Mouse (Mus musculus) layer of hippocampus, adult 9-10 months (tissue): ENCODE data around the gene Acot6.

Source experiments
- DNase-seq: peaks from one replicate; pipeline ENCODE4 v3.0.0; 2022; ENCODE audit warnings: low spot score

Gene Acot6

DNA sequence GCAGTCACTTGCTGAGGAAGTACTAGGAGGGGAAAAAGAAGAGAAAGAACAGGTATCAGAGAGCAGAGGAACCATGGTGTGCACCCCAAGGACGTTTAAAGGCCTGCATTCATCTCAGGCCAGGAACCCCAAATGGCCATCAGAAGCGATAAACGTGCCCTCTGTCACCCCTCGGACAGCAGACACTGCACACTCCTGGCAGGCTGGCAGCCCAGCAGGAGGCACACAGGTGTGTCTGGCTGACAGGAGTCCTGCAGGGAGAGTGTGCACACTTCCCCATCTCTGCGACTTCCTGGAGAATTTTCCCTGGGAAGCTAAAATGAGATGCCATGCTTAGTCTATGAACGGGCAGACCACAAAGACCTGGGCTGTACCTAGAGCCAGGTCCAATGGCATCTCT lies 53.0 kb downstream of the Acot6 start:
- no peak for DNase-seq

GRCm38 (mm10) chr12:84154786-84155522 lies 54.5 kb downstream of the Acot6 start:
- no peak for DNase-seq

DNA sequence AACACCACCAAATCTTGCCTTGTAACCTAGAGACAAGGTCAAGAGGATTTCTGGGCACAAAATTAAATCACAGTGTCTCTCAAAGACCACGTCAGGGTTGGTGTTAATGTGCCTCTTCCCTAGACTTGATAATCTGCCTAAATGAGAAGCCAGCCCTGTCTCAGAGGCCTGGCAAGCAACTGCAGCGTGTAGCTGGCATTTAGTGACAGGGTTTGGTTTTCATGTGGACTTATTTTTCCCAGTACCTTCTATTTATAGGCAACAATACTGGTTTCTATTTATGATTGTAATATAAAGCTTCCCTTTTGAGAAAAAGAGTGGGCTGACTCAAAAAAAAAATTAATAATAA lies 55.0 kb downstream of the Acot6 start:
- DNase-seq: no peak

GRCm38 (mm10) chr12:84156210-84156609 lies 55.8 kb downstream of the Acot6 start:
- no peak for DNase-seq

GRCm38 (mm10) chr12:84158156-84158555 lies 57.7 kb downstream of the Acot6 start:
- DNase-seq: no peak

DNA sequence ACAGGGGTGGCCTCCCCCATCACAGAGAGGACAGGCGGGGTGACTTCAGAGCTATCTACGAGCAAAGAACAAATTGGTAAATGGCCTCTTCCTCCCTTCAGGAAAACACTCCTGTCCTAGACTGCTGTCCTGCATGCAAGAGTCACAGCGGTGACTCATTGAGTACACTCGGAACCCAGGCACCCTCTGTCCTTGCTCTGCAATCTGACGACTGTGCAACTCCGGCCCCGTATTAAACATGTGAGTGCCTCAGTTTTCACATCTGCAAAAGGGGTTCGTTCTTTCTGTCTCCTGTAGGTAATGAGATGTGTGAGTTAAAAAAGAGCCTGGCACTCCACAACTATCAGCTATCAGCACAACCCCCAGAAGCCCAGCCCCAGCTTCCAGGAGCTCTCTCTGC lies 60.0 kb downstream of the Acot6 start:
- no peak for DNase-seq
